ENCODE assay signal across 8 mouse cellular contexts in the genomic region with DNA sequence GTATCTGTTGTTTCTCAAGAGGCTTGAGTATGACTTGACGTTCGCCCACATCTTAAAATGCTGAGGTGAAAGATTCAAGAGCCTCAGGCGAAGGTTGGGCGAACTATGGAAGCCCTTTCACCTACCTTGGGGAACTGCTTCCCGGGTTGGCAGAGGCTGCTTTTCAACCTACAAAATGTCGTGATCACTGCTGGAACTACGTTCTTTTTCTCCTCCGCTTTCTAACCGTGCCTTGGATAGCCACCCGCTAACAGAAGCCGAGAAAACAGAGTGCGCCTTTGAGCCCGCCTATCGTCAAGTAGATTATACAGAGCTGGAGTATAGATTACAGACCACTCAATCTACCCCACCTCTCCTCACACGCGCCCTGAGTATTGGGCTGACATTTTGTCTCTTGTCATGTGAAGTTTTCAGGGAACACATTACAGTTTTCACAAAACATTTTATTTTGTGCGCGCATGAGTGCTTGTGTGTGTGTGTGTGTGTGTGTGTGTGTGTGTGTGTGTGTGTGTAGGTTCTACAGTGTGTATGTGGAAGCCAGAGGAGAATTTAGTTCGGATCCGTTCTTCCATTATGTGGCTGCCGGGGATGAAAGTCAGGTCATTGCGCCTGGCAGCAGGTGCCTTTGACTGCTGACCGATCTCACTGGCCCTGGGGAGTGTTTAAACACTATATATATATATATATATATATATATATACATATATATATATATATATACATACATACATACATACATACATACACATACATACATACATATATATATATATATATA. TPM values are rescaled to one million over a fixed set of nuclear protein-coding genes. Genes with fewer than 3 reads are reported as not detected.
DNase-seq lines count a peak whose midpoint lies in the region; ATAC-seq and TF ChIP-seq lines count a peak whose summit lies in the region.

No protein-coding gene starts in this region.

- DNase-seq in heart, adult 2 months, result peak in 1 of 2 experiments; percentile 43
- DNase-seq in heart, postnatal 10 days, result no peak
- DNase-seq in embryonic facial prominence, embryonic 10.5 days (ENCODE audit: low spot score), result no peak
- DNase-seq in layer of hippocampus, adult 11-12 months (ENCODE audit: low spot score), result no peak

- H3K4me1 ChIP-seq in heart, adult 2 months (ENCODE audit: control insufficient read depth, insufficient read depth, low read length), result peaks cover 1% of the 10 kb centered on the region
- H3K4me1 ChIP-seq in embryonic facial prominence, embryonic 10.5 days, result peaks cover 22% of the 10 kb centered on the region
- peaks cover 8% of the 10 kb centered on the region for H3K4me1 ChIP-seq in hindbrain, embryonic 12.5 days
- H3K4me1 ChIP-seq in liver, embryonic 12.5 days, result peaks cover 13% of the 10 kb centered on the region; the same call in 1 of the 2 replicates
- peaks cover 3% of the 10 kb centered on the region for H3K4me1 ChIP-seq in olfactory bulb, adult 2 months (ENCODE audit: control insufficient read depth, insufficient read depth, low read length)

- WGBS in heart, adult 2 months, result 38% methylated on average over 23 of the region's 23 CpGs
- 30% methylated on average over 23 of the region's 23 CpGs for WGBS in embryonic facial prominence, embryonic 10.5 days
- 34% methylated on average over 20 of the region's 23 CpGs for WGBS in hindbrain, embryonic 12.5 days
- WGBS in liver, embryonic 12.5 days (ENCODE audit: insufficient replicate concordance), result 35% methylated on average over 22 of the region's 23 CpGs
- 26% methylated on average over 23 of the region's 23 CpGs for WGBS in olfactory bulb, adult 2 months

- no peak for TF ChIP-seq POLR2A in heart, adult 2 months (IDR thresholded peaks at IDR 0.05; ENCODE audit: insufficient read depth, low read depth, low read length)
- TF ChIP-seq POLR2A in olfactory bulb, adult 2 months (IDR thresholded peaks at IDR 0.05; ENCODE audit: insufficient read depth, low read depth, low read length), result no peak

- no peaks in the 10 kb centered on the region for H3K36me3 ChIP-seq in heart, adult 2 months (ENCODE audit: control insufficient read depth, insufficient read depth, low read length)
- no peaks in the 10 kb centered on the region for H3K36me3 ChIP-seq in embryonic facial prominence, embryonic 10.5 days (replicated peaks)
- no peaks in the 10 kb centered on the region for H3K36me3 ChIP-seq in hindbrain, embryonic 12.5 days
- H3K36me3 ChIP-seq in liver, embryonic 12.5 days, result no peaks in the 10 kb centered on the region

- TF ChIP-seq CTCF in heart, adult 2 months (IDR thresholded peaks at IDR 0.05), result no peak
- no peak for TF ChIP-seq CTCF in olfactory bulb, adult 2 months (IDR thresholded peaks at IDR 0.05; ENCODE audit: insufficient read depth, low read depth, low read length)

- H3K9ac ChIP-seq in heart, adult 2 months (ENCODE audit: low read depth, low read length), result peak overlapping the region; percentile 6; the same call in 1 of the 2 replicates
- H3K9ac ChIP-seq in hindbrain, embryonic 12.5 days, result peak overlapping the region; percentile 42
- peak overlapping the region; percentile 35 for H3K9ac ChIP-seq in liver, embryonic 12.5 days

- peak overlapping the region; percentile 63 for H3K4me2 ChIP-seq in hindbrain, embryonic 12.5 days (replicated peaks)
- peak overlapping the region; percentile 70 for H3K4me2 ChIP-seq in liver, embryonic 12.5 days

- H3K79me2 ChIP-seq in heart, adult 2 months (replicated peaks; ENCODE audit: control insufficient read depth, insufficient read depth, low read length), result no peaks in the 10 kb centered on the region

- intact Hi-C loops in heart, adult 2 months (cut with DNase I), result no loop called here
- intact Hi-C loops in heart, postnatal 10 days (cut with DNase I), result loop anchor here (10.0 kb wide), 1 partner anchor 437 kb away; a partner anchor contains a TSS

- TF ChIP-seq EP300 in heart, adult 2 months (IDR thresholded peaks at IDR 0.05; ENCODE audit: insufficient read depth, low read depth, low read length), result no peak

- peak; percentile 56 for ATAC-seq in CD4-positive, CD25-positive, alpha-beta regulatory T cell, adult 4 months
- peak; percentile 82 for ATAC-seq in hindbrain, embryonic 12.5 days (ENCODE audit: low FRiP score)
- ATAC-seq in liver, embryonic 12.5 days, result peak; percentile 71

- H3K4me3 ChIP-seq in heart, adult 2 months, result peak overlapping the region; percentile 52
- peak overlapping the region; percentile 53 for H3K4me3 ChIP-seq in embryonic facial prominence, embryonic 10.5 days
- H3K4me3 ChIP-seq in hindbrain, embryonic 12.5 days, result peak overlapping the region; percentile 36
- H3K4me3 ChIP-seq in liver, embryonic 12.5 days, result peak overlapping the region; percentile 51
- H3K4me3 ChIP-seq in olfactory bulb, adult 2 months (ENCODE audit: insufficient read depth, low read depth, low read length), result peak overlapping the region; percentile 35

- no peaks in the 10 kb centered on the region for H3K9me3 ChIP-seq in embryonic facial prominence, embryonic 10.5 days
- H3K9me3 ChIP-seq in hindbrain, embryonic 12.5 days (replicated peaks), result no peaks in the 10 kb centered on the region
- no peaks in the 10 kb centered on the region for H3K9me3 ChIP-seq in liver, embryonic 12.5 days (replicated peaks)

- no peaks in the 10 kb centered on the region for H3K27me3 ChIP-seq in heart, adult 2 months (ENCODE audit: control insufficient read depth, insufficient read depth, low read length)
- no peaks in the 10 kb centered on the region for H3K27me3 ChIP-seq in embryonic facial prominence, embryonic 10.5 days (replicated peaks; ENCODE audit: low read depth, poor library complexity, severe bottlenecking)
- no peaks in the 10 kb centered on the region for H3K27me3 ChIP-seq in hindbrain, embryonic 12.5 days
- no peaks in the 10 kb centered on the region for H3K27me3 ChIP-seq in liver, embryonic 12.5 days (replicated peaks)

- H3K27ac ChIP-seq in heart, adult 2 months, result peak overlapping the region; percentile 85
- H3K27ac ChIP-seq in embryonic facial prominence, embryonic 10.5 days (replicated peaks), result peak overlapping the region; percentile 57; the same call in 1 of the 2 replicates
- H3K27ac ChIP-seq in hindbrain, embryonic 12.5 days, result peak overlapping the region; percentile 17; the same call in 1 of the 2 replicates
- H3K27ac ChIP-seq in liver, embryonic 12.5 days, result no peak overlapping the region
- peak overlapping the region; percentile 7; the same call in 1 of the 2 replicates for H3K27ac ChIP-seq in olfactory bulb, adult 2 months (ENCODE audit: insufficient read depth, low read depth, low read length)

RNA-seq across cellular contexts. Expression of a gene that starts 0.7 kb away (rescaled TPM):
- total RNA-seq in heart, adult 2 months (2021), result under 1 TPM; 0.05 to 0.07 TPM
- polyA plus RNA-seq in heart, adult 2 months (2012; rRNA removed), result 0.09 and 0.27 TPM in 2 replicates
- total RNA-seq in heart, postnatal 10 days (2021), result under 1 TPM; 0.41 to 0.50 TPM
- not detected for polyA plus RNA-seq in CD4-positive, CD25-positive, alpha-beta regulatory T cell, adult 4 months (2017; shearing (Covaris generic))
- polyA plus RNA-seq in embryonic facial prominence, embryonic 10.5 days (2016; fragmentation: Nextera tagmentation; extraction: Ambion mirVana), result 0.01 and 0.04 TPM in 2 replicates
- polyA plus RNA-seq in hindbrain, embryonic 12.5 days (2016; fragmentation: Nextera tagmentation; extraction: Ambion mirVana), result 0.50 and 0.72 TPM in 2 replicates
- 0.02 TPM in 2 replicates for polyA plus RNA-seq in liver, embryonic 12.5 days (2016; fragmentation: Nextera tagmentation; extraction: Ambion mirVana)
- polyA plus RNA-seq in olfactory bulb, adult 2 months (2012; ENCODE audit: insufficient read depth, insufficient read length, low replicate concordance, missing spikeins), result not detected in 2 replicates

RNA-seq across cellular contexts. Expression of a gene that starts 26.0 kb away (rescaled TPM):
- total RNA-seq in heart, adult 2 months (2021), result 100 to 1,000 TPM; 461 to 531 TPM
- polyA plus RNA-seq in heart, adult 2 months (2012; rRNA removed), result 312 and 392 TPM in 2 replicates
- 100 to 1,000 TPM; 501 to 522 TPM for total RNA-seq in heart, postnatal 10 days (2021)
- 100 to 1,000 TPM; 111 to 123 TPM for polyA plus RNA-seq in CD4-positive, CD25-positive, alpha-beta regulatory T cell, adult 4 months (2017; shearing (Covaris generic))
- 164 and 169 TPM in 2 replicates for polyA plus RNA-seq in embryonic facial prominence, embryonic 10.5 days (2016; fragmentation: Nextera tagmentation; extraction: Ambion mirVana)
- polyA plus RNA-seq in hindbrain, embryonic 12.5 days (2016; fragmentation: Nextera tagmentation; extraction: Ambion mirVana), result 138 and 140 TPM in 2 replicates
- 132 and 137 TPM in 2 replicates for polyA plus RNA-seq in liver, embryonic 12.5 days (2016; fragmentation: Nextera tagmentation; extraction: Ambion mirVana)
- polyA plus RNA-seq in olfactory bulb, adult 2 months (2012; ENCODE audit: insufficient read depth, insufficient read length, low replicate concordance, missing spikeins), result 604 TPM in 1 of 2 replicates, not detected in the other
